Mouse (Mus musculus) E14TG2a.4 (cell line): ENCODE data around the gene Trappc13.

Source experiments
- H3K27me3 ChIP-seq: 2 replicates; pipeline ENCODE4 v1.6.1; 2014; ENCODE audit warnings: low read length, control low read depth; ENCODE audit not compliant: insufficient read depth
- H3K36me3 ChIP-seq: 2 replicates; pipeline ENCODE4 v1.6.1; 2014; ENCODE audit warnings: low read length, control low read depth; ENCODE audit not compliant: insufficient read depth
- H3K4me1 ChIP-seq: replicated peaks from 2 replicates; pipeline ENCODE4 v1.6.1; 2014; ENCODE audit warnings: low read depth, low read length, control low read depth
- H3K4me3 ChIP-seq: replicated peaks from 2 replicates; pipeline ENCODE4 v1.5.1; 2014; ENCODE audit warnings: mild to moderate bottlenecking, low read length
- H3K9me3 ChIP-seq: 2 replicates; pipeline ENCODE4 v1.6.1; 2014; ENCODE audit warnings: low read length, control low read depth
- CTCF ChIP-seq: conservative IDR thresholded peaks from 2 replicates; pipeline ENCODE4 v1.5.1; 2014; ENCODE audit warnings: low read length
- NANOG ChIP-seq: IDR thresholded peaks from 2 replicates; pipeline ENCODE4 v1.6.1; 2014; ENCODE audit warnings: borderline replicate concordance, low read length, mixed read lengths
- POU5F1 ChIP-seq: IDR thresholded peaks from 2 replicates; pipeline ENCODE4 v1.6.1; 2014; ENCODE audit warnings: low read length, borderline replicate concordance

Gene Trappc13

DNA sequence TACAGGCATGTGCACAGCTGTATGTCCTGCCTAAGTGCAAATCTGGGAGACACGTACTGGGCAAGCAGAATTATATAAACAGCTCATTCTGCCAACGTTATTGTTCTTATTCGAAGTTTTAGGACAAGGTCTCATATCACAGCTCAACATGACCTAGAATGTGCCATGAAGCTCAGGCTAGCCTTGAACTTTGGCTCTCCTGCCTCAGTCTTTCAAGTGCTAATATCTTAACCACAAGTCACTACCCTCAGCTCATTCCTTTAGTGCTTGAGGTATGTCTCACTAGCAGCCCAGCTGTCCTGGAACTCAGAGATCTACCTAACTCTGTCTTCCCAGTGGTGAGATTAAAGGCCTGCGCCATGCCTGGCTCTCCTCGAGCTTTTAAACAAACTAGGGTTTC, 6.6 kb downstream of the Trappc13 start:
- Histone ChIP-seq H3K4me3 (no peak overlapping the region), H3K9me3 (no peaks in the 10 kb centered on the region), H3K27me3 (no peaks in the 10 kb centered on the region), H3K4me1 (peaks cover 36% of the 10 kb centered on the region), H3K36me3 (peaks cover 55% of the 10 kb centered on the region)
- TF ChIP-seq POU5F1: no peak
- TF ChIP-seq CTCF: no peak
- no peak for TF ChIP-seq NANOG

- Histone ChIP-seq H3K27me3 (no peaks in the 10 kb centered on the region), H3K4me3 (no peak overlapping the region), H3K9me3 (no peaks in the 10 kb centered on the region), H3K4me1 (no peaks in the 10 kb centered on the region), H3K36me3 (peaks cover 77% of the 10 kb centered on the region)
- TF ChIP-seq CTCF: no peak
- no peak for TF ChIP-seq POU5F1
- no peak for TF ChIP-seq NANOG
These were observed 22.6 kb downstream of the Trappc13 start for GRCm38 (mm10) chr13:104155686-104156085.

DNA sequence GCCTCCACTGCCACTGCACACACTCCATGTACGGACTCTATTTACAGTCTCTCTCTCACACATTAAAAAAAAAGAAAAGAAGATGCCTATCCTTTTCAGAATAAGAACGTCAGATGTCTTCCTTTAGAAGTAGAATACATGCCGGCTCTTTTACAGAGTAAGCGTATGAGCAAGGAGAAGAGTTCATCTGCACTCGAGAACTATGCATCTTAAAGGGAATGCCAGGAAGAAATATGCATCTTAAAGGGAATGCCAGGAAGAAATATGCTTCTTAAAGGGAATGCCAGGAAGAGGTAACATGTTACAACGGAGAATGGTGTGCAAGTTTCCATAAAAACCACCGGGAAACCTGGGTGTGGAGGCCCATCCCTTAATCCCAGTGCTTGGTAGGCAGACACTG, 23.2 kb downstream of the Trappc13 start:
- TF ChIP-seq CTCF (no peak), NANOG (no peak), POU5F1 (no peak)
- Histone ChIP-seq H3K9me3 (no peaks in the 10 kb centered on the region), H3K27me3 (no peaks in the 10 kb centered on the region), H3K36me3 (peaks cover 77% of the 10 kb centered on the region), H3K4me3 (no peak overlapping the region), H3K4me1 (no peaks in the 10 kb centered on the region)

DNA sequence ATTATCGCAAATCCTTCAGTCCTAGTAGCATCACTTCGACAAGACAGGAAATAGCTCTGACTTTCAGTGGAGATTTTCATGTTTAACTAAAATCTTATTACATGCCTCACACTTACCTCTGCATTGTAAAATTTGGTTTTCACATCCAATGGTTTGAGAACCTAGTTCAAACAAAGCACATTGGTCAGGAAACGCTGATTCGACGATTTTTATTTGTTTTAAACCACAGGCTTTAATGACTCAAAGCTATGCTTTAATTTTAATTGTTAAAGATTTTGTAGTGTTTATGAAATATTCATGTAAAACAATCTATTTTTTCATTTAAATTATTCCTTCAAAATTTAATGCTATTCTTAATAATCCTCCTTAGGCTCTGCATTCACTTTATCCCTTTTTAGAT, 24.1 kb downstream of the Trappc13 start:
- Histone ChIP-seq H3K36me3 (peaks cover 76% of the 10 kb centered on the region), H3K27me3 (no peaks in the 10 kb centered on the region), H3K4me3 (no peak overlapping the region), H3K4me1 (no peaks in the 10 kb centered on the region), H3K9me3 (no peaks in the 10 kb centered on the region)
- TF ChIP-seq NANOG (no peak), CTCF (no peak), POU5F1 (no peak)

GRCm38 (mm10) chr13:104145646-104146045, 32.6 kb downstream of the Trappc13 start:
- H3K27me3 ChIP-seq: no peaks in the 10 kb centered on the region
- no peak overlapping the region for H3K4me3 ChIP-seq
- TF ChIP-seq CTCF (no peak), POU5F1 (no peak)
- peaks cover 10% of the 10 kb centered on the region; the same call in 1 of the 2 replicates for H3K4me1 ChIP-seq
- peaks cover 95% of the 10 kb centered on the region for H3K36me3 ChIP-seq
- H3K9me3 ChIP-seq: no peaks in the 10 kb centered on the region

DNA sequence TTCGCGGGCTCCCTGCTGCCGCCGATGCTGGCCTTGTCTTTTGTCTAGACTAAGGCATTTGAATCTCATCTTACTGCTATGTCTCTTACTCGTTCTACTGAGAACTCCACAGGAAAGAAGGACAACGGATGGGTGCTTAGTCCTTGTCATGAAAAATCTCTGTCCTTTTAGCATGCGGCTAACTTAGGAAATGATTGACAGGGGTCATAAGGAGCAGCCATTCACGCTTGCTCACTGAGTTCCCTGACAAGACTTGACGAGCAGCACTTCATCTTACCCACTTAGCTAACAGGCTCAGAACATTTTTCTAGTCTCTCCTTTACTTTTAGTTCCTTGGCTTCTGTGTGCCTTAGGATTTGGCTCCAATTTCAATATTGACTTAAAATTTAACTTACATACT, 33.4 kb downstream of the Trappc13 start:
- Histone ChIP-seq H3K27me3 (no peaks in the 10 kb centered on the region), H3K4me1 (peaks cover 14% of the 10 kb centered on the region; the same call in 1 of the 2 replicates), H3K36me3 (peaks cover 96% of the 10 kb centered on the region), H3K4me3 (no peak overlapping the region), H3K9me3 (no peaks in the 10 kb centered on the region)
- no peak for TF ChIP-seq NANOG

- Histone ChIP-seq H3K36me3 (peaks cover 69% of the 10 kb centered on the region), H3K27me3 (no peaks in the 10 kb centered on the region), H3K9me3 (no peaks in the 10 kb centered on the region), H3K4me3 (no peak overlapping the region), H3K4me1 (0 out of 2 replicates have a peak, but pooled peaks cover 9% of the 10 kb centered on the region)
- TF ChIP-seq NANOG: no peak
- peak; percentile 95 for TF ChIP-seq CTCF
These were observed 38.7 kb downstream of the Trappc13 start for GRCm38 (mm10) chr13:104139369-104140209.

DNA sequence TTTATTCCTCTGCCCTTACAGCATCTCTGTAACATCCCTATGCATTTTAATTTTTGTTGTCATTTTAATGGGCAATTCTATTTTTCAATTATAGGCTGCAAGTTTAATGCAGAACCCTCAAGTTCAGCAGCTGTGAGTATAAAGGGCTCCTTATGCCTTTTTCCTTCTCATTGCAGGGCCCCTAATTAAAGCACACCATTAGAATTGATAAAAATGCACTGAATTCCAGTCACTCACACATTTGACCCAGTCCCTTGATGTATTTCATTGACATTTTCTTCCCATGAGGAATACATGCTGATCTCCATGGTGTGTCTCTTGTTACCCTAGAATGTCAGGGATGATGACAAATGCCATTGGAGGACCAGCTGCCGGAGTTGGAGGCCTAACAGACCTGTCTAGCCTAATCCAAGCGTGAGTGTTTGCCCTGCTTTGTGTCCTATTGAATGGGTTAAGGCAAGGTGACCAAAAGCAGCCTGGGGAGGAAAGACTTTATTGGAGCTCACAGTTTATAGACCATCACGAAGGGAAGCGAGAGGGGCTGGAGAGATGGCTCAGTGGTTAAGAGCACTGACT, 43.7 kb downstream of the Trappc13 start:
- Histone ChIP-seq H3K36me3 (peaks cover 28% of the 10 kb centered on the region), H3K27me3 (no peaks in the 10 kb centered on the region), H3K9me3 (no peaks in the 10 kb centered on the region), H3K4me1 (no peaks in the 10 kb centered on the region), H3K4me3 (no peak overlapping the region)
- TF ChIP-seq NANOG (no peak), CTCF (no peak), POU5F1 (no peak)
